Mouse (Mus musculus) forebrain, embryonic 16.5 days (tissue): ENCODE results near the gene B3gnt2. TPM values are rescaled to one million over a fixed set of nuclear protein-coding genes. Genes with fewer than 3 reads are reported as not detected.
A peak's percentile ranks its signal among the peaks of the same experiment; 100 is the strongest.

Experiments
- ATAC-seq: fragments of 200-750 bp; cut with Nextera tagmentation; 2 replicates; pipeline ENCODE4 v1.8.0; 2017; ENCODE audit warnings: mild to moderate bottlenecking, moderate library complexity
- H3K27ac ChIP-seq: fragments of 300-500 bp; sonication (generic); 2 replicates; pipeline ENCODE4 v1.5.1; 2014; ENCODE audit warnings: low read length, control low read depth
- H3K27me3 ChIP-seq: fragments of 300-500 bp; sonication (generic); replicated peaks from 2 replicates; pipeline ENCODE4 v1.6.1; 2014; ENCODE audit warnings: low read length; ENCODE audit not compliant: control insufficient read depth, insufficient read depth
- H3K36me3 ChIP-seq: fragments of 300-500 bp; sonication (generic); 2 replicates; pipeline ENCODE4 v1.6.1; 2014; ENCODE audit not compliant: control insufficient read depth, insufficient read depth
- H3K4me1 ChIP-seq: fragments of 300-500 bp; sonication (generic); replicated peaks from 2 replicates; pipeline ENCODE4 v1.6.1; 2014; ENCODE audit warnings: low read length; ENCODE audit not compliant: control insufficient read depth, insufficient read depth
- H3K4me2 ChIP-seq: fragments of 300-500 bp; sonication (generic); 2 replicates; pipeline ENCODE4 v1.6.1; 2014; ENCODE audit warnings: mild to moderate bottlenecking, low read length, control low read depth
- H3K4me3 ChIP-seq: fragments of 300-500 bp; sonication (generic); replicated peaks from 2 replicates; pipeline ENCODE4 v1.5.1; 2014; ENCODE audit warnings: mild to moderate bottlenecking, low read length, control low read depth
- H3K9ac ChIP-seq: fragments of 300-500 bp; sonication (generic); replicated peaks from 2 replicates; pipeline ENCODE4 v1.6.1; 2014; ENCODE audit warnings: low read depth, low read length, control low read depth
- H3K9me3 ChIP-seq: fragments of 300-500 bp; sonication (generic); 2 replicates; pipeline ENCODE4 v1.6.1; 2016; ENCODE audit warnings: low read length; ENCODE audit not compliant: control insufficient read depth
- WGBS: fragments of 180-500 bp; shearing (Covaris S2); extraction: QIAGEN DNeasy Blood & Tissue Kit; methylation state at CpG from one replicate; pipeline ENCODE4 v1.1.7; 2014; 5-methylcytosine and 5-hydroxymethylcytosine counted together
- polyA plus RNA-seq: library from polyadenylated mRNA; unstranded; fragments of >200 nt; fragmentation: Nextera tagmentation; extraction: Ambion mirVana; gene quantifications from 2 replicates; pipeline ENCODE4 v1.2.1, GENCODE M21; 2015

Gene B3gnt2
- polyA plus RNA-seq, 1 experiment from 2014 or later: 3.1 TPM

DNA sequence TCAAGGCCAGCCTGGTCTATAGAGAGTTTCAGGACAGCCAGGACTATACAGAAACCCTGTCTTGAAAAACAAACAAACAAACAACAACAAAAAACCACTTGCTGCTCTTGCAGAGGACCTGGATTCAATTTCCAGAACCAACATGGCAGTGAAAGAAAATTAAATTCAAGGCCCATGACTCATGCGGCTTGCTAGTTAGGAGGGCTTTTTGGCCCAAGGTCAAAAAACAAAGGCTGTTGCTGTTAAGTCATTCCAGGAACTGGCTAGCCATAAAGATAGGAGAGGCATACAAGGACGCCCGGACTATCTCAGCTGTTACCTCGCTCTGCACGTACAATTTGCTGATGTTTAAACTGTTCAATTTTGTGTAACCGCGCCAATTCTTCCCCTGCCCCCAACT, 142.7 kb downstream of the B3gnt2 start:
- 95% methylated on average over 7 of the region's 7 CpGs for WGBS
- Histone ChIP-seq H3K9me3 (no peaks in the 10 kb centered on the region), H3K36me3 (no peaks in the 10 kb centered on the region), H3K27me3 (no peaks in the 10 kb centered on the region), H3K27ac (no peak overlapping the region), H3K4me2 (no peak overlapping the region), H3K9ac (no peak overlapping the region), H3K4me3 (no peak overlapping the region), H3K4me1 (no peaks in the 10 kb centered on the region)
- ATAC-seq: no peak

DNA sequence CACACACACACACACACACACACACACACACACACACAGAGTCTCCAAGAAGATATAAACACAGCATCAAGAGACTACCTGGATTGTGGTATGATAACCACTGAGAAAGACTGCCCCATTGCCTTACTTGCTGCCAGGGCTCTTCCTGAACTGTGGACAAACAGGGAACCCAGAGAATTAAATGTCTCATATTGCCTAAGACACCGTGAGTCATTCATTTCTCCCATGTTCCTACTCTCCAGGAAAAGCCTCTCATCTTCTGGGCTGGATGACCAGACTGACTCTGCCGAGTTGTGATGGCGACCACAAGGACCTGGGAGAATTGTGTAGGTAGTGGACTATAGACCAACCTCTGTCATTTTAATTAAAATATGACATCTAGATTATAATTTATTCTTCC, 149.4 kb downstream of the B3gnt2 start:
- Histone ChIP-seq H3K36me3 (no peaks in the 10 kb centered on the region), H3K4me1 (no peaks in the 10 kb centered on the region), H3K9me3 (no peaks in the 10 kb centered on the region), H3K9ac (no peak overlapping the region), H3K27ac (no peak overlapping the region), H3K4me3 (no peak overlapping the region), H3K27me3 (no peaks in the 10 kb centered on the region), H3K4me2 (no peak overlapping the region)
- 91% methylated on average over 3 of the region's 3 CpGs for WGBS
- ATAC-seq: no peak

DNA sequence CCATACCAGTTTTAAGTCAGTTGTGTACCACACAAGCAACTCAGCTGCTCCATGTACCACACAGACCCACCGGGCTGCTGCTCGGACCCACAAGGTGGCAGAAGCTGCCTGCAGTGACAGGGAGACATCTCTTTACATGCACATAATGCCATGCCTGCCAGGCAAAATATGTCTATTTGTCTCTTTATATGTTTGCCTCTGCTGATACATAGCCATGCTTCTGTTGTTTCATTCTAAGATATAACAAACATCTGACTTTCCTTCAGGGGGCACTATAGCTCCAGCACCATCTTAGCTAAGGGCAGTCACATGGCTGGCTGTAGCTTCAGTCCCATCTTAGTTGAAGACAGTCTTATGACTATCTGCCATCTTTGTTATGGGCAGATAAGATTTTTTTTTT, 150.2 kb downstream of the B3gnt2 start:
- Histone ChIP-seq H3K4me1 (no peaks in the 10 kb centered on the region), H3K9ac (no peak overlapping the region), H3K27me3 (no peaks in the 10 kb centered on the region), H3K4me3 (no peak overlapping the region), H3K36me3 (no peaks in the 10 kb centered on the region), H3K27ac (no peak overlapping the region), H3K9me3 (no peaks in the 10 kb centered on the region), H3K4me2 (no peak overlapping the region)
- ATAC-seq: peak; percentile 90
- WGBS: 89% methylated on average over 2 of the region's 2 CpGs

Other genes starting within 250 kb of the B3gnt2 start
- 6.1 and 6.6 TPM in 2 replicates for gene Zrsr1, start 111.0 kb upstream of the B3gnt2 start, polyA plus RNA-seq
- gene Gm28048, start 121.1 kb upstream of the B3gnt2 start, polyA plus RNA-seq: 3.0 and 6.0 TPM in 2 replicates
- 225 and 234 TPM in 2 replicates for gene Commd1, start 121.4 kb upstream of the B3gnt2 start, polyA plus RNA-seq
- gene Cct4, start 129.6 kb upstream of the B3gnt2 start, polyA plus RNA-seq: 335 and 378 TPM in 2 replicates
- gene Fam161a, start 146.6 kb upstream of the B3gnt2 start, polyA plus RNA-seq: 3.6 and 3.9 TPM in 2 replicates